Mouse (Mus musculus) neural tube, embryonic 10.5 days (tissue): ENCODE measurements around the gene Il12a.
"Not testable (repeated sequence)": the region's sequence is repeated elsewhere in the genome, so short reads cannot be mapped to it uniquely, and the experiment has no call there.

Experiments used
- DNase-seq: peaks from one replicate; pipeline ENCODE4 v3.0.0-alpha.2; 2017; ENCODE audit warnings: low spot score; ENCODE audit errors: extremely low spot score

Il12a gene

GRCm38 (mm10) chr3:68741955-68742354 is 51.5 kb downstream of the Il12a start:
- no peak for DNase-seq

GRCm38 (mm10) chr3:68742718-68743471 is 52.5 kb downstream of the Il12a start:
- no peak for DNase-seq

GRCm38 (mm10) chr3:68743472-68743732 is 53.0 kb downstream of the Il12a start:
- DNase-seq: no peak

- DNase-seq: no peak
Observed at GRCm38 (mm10) chr3:68744162-68744561, 53.7 kb downstream of the Il12a start.

GRCm38 (mm10) chr3:68745033-68745432 is 54.6 kb downstream of the Il12a start:
- no peak for DNase-seq

GRCm38 (mm10) chr3:68746282-68746681 is 55.8 kb downstream of the Il12a start:
- DNase-seq: not testable (repeated sequence)
